Mouse (Mus musculus): ENCODE measurements around the gene Arglu1.

Gene Arglu1

GRCm38 (mm10) chr8:8621236-8621917 lies 68.9 kb downstream of the Arglu1 start:
- DNase-seq (ENCODE audit: low spot score in 2 of 2), result no peak

GRCm38 (mm10) chr8:8620536-8620935 lies 69.8 kb downstream of the Arglu1 start:
- DNase-seq (ENCODE audit: low spot score in 2 of 2), result no peak

GRCm38 (mm10) chr8:8619221-8620194 lies 70.8 kb downstream of the Arglu1 start:
- DNase-seq (ENCODE audit: low spot score in 2 of 2), result no peak
